Mouse (Mus musculus): ENCODE results near the gene Exoc3l.

Gene Exoc3l

GRCm38 (mm10) chr8:105313622-105314402 is 17.9 kb upstream of the Exoc3l start:
- DNase-seq, result no peak

- no peak for DNase-seq
Observed at GRCm38 (mm10) chr8:105312891-105313481, 17.1 kb upstream of the Exoc3l start.

GRCm38 (mm10) chr8:105311718-105312117 is 15.8 kb upstream of the Exoc3l start:
- DNase-seq, result no peak

GRCm38 (mm10) chr8:105310118-105310517 is 14.2 kb upstream of the Exoc3l start:
- DNase-seq, result no peak

DNA sequence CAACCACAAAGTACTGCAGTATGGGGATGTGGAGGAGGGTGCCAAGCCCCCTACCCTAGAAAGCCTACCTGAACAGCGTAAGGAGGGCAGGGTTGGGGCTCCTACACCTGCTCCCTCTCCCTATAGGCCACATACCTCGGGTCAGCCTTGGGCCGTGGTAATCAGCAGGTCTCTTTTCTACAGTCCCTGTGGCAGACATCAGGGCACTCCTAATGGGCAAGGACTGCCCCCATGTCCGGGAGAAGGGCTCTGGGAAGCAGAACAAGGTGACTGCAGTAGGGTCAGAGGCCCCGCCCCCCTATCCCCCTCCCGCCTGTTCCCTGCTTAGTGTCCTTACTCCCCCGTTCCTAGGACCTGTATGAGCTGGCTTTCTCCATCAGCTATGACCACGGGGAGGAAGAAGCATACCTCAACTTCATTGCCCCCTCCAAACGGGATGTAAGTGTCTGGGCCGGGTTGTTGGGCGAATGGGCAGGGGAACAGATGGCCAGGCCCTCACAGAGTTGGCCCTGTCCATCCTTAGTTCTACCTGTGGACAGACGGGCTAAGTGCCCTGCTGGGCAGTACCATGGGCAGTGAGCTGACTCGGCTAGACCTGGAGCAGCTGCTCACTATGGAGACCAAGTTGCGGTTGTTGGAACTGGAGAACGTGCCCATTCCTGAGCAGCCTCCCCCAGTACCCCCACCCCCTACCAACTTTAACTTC is 13.4 kb upstream of the Exoc3l start:
- DNase-seq, result no peak

DNA sequence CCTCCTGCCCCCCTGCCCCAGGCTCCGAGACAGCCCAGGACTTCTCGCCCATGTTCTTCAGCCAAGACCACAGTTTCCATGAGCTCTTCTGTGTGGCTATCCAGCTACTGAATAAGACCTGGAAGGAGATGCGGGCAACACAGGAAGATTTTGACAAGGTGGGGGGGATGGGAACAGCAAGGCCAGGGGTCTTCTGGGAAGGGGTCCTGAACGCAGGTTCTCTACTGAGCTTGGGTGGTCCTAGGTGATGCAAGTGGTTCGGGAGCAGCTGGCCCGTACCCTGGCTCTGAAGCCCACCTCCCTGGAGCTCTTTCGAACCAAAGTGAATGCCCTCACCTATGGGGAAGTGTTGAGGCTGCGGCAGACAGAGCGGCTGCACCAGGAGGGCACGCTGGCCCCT is 12.5 kb upstream of the Exoc3l start:
- no peak for DNase-seq

DNA sequence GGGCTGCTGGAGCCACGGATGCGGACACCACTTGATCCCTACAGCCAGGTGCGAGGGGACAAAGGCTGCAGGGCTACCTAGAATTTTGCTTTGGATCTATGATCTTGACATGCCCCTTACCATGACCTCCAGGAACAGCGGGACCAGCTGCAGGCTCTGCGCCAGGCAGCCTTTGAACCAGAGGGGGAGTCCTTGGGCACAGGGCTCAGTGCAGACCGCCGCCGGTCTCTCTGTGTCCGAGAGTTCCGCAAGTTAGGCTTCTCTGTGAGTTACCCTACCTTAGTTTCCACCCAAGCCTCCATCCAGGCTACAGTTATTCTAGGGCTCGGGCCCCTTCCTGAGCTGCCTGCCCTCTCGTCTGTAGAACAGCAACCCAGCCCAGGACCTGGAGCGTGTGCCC is 11.8 kb upstream of the Exoc3l start:
- DNase-seq, result no peak

GRCm38 (mm10) chr8:105306146-105306691 is 10.3 kb upstream of the Exoc3l start:
- no peak for DNase-seq

DNA sequence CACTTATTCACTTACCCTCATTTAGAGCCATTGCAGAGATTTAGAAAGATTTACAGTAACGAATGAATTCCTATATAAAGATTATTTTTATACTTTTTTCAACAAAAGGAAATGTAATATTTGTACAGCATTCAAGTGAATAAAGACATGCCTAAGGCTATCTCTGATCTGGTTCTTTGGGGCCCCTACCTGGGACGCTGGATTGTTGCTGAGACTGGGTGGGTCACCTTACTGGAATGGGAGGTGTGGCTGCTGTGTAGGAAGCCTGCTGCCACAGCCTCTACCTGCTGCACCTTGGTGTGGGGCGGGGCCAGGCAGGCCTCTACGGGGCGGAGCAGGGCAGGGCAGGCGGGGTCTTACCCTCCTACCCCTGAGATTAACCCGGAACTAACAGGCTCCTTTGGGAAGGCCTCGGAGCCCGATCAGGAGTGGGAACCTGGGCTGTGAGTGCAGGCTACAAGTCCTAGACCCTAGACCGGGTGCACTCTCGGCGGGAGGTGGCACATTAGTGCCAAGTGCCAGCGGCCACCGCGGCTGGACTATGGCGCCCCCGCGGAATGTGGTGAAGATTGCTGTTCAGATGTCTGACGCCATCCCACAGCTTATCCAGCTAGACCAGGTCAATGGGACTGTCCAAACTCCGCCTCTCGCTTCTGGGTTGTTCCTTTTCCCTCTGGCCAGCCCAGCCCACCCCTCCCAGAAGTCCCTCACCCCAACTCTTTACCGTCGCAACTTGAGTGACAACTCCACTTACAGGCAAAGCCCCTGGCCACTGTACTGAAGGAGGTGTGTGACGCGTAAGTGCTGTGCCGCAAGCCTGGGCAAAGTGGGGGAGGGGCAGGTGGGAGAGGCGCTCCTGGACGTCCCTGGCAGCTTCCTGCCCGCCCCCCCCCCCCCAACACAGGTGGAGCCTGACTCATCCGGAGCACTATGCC is 9.6 kb upstream of the Exoc3l start, which contains the start of gene Elmo3:
Elmo3 (plus strand) TSS at position 391 of the 935 bp plus-strand sequence.
- DNase-seq, result peak; percentile 80 to 88

DNA sequence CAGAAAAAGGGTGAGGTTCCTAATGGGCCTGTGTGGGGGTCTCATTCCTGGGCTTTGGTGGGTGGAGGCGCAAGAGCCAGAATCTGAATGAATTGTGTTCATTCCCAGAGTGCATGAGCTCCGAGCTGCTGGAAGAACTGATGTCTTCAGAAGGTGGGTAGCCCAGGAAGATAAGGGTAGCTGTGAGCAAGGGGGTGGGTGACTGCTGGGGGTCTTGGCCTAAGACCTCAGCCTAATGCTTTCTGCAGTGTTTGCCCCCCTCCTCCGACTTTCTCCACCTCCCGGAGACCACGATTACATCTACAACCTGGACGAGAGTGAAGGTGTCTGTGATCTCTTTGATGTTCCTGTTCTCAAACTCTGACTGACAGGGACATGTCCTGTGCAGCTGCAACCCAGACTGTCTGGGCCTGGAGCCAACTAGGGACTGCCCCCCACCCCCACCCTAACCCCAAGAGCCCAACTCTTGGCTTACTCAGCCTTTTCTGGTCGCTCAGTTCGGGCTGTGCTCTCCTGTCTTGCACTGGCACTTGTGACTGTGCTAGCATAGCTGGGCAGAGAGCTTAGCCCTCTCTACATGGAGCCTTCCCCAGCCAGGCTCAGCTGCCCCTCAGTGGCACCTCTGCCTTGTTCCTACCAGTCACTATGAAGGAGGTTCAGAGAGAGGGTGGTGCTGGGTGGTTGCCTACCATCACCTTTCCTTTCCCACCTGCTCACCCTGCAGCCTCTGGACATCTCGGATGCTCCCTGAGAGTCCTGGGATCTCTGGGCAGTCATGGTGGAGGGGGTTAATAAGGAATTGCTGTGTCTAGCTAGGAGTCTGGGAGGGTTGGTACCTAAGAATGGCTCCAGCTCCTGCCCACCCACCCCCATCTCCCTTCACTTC is 8.7 kb upstream of the Exoc3l start:
- no peak for DNase-seq

- no peak for DNase-seq
Observed at GRCm38 (mm10) chr8:105303874-105304273, 8.0 kb upstream of the Exoc3l start.

- DNase-seq, result no peak
Observed at GRCm38 (mm10) chr8:105303396-105303795, 7.5 kb upstream of the Exoc3l start.

DNA sequence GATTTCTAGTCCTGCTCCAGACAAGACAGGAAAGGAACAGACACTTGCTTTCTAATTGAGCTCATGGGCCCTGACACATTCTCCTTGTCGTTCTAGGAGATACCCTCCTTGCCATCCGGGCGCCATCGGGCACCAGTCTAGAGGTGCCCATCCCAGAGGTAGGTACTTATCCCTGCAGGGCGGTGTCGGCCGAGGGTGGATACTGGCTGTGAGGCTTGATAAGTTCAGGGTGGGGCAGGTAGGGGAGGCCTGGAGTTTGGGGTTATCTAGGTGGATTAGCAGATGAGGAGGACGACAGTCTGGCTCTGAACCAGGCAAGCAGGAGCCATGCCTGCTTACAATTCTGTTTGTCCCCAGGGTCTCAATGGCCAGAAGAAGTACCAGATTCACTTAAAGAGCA is 4.1 kb upstream of the Exoc3l start:
- DNase-seq, result no peak

GRCm38 (mm10) chr8:105298351-105299252 is 2.7 kb upstream of the Exoc3l start:
- no peak for DNase-seq

GRCm38 (mm10) chr8:105297511-105298192 is 1.8 kb upstream of the Exoc3l start, which contains the start of gene E2f4:
Gene E2f4, plus strand, starts transcription at chr8:105297663.
- DNase-seq, result peak; percentile 93 to 96

- DNase-seq, result no peak
Observed at GRCm38 (mm10) chr8:105295256-105295655, 645 bp downstream of the Exoc3l start.

- no peak for DNase-seq
Observed at GRCm38 (mm10) chr8:105294776-105295175, 1.1 kb downstream of the Exoc3l start.

GRCm38 (mm10) chr8:105293405-105293804 is 2.5 kb downstream of the Exoc3l start:
- no peak for DNase-seq

DNA sequence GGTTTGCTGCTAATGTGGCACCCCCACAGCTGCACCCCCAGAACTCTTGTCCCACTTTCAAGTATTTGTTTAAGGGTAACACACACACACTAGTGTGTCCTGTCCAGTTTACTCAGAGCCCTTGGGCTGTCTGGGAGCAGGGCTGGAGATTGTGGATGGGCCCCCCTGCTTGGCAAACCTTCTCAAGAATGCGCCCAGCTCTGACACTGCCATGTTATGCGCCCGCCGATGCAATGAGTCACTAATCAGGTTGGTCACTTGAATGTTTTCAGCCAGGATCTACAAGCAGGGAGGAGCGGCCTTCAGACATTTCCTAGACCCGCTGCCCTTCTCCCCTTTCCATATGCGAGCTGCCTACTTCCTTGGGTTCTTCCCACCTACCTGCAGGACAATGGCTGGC is 3.4 kb downstream of the Exoc3l start:
- DNase-seq, result no peak
